Mouse (Mus musculus): ENCODE data around the gene Vps26c.

Gene Vps26c

GRCm38 (mm10) chr16:94526344-94527151 is at the start of gene Vps26c:
Vps26c (minus strand) TSS chr16:94526830.
- peak; percentile 97 to 98 for DNase-seq

- DNase-seq = no peak
Measured at GRCm38 (mm10) chr16:94575757-94576156, 49.1 kb upstream of the Vps26c start.

GRCm38 (mm10) chr16:94574718-94575094 is 48.1 kb upstream of the Vps26c start:
- DNase-seq = no peak

- DNase-seq = no peak
Measured at GRCm38 (mm10) chr16:94574025-94574717, 47.5 kb upstream of the Vps26c start.

- DNase-seq = no peak
Measured at GRCm38 (mm10) chr16:94572422-94572821, 45.8 kb upstream of the Vps26c start.

GRCm38 (mm10) chr16:94571111-94571993 is 44.7 kb upstream of the Vps26c start:
- no peak for DNase-seq

- DNase-seq = peak; percentile 67 to 87
Measured at GRCm38 (mm10) chr16:94570361-94571041, 43.9 kb upstream of the Vps26c start.

GRCm38 (mm10) chr16:94569229-94570176 is 42.9 kb upstream of the Vps26c start, which contains the start of gene Dyrk1a:
Dyrk1a (plus strand) TSS chr16:94570010.
- peak; percentile 99 to 100 for DNase-seq

GRCm38 (mm10) chr16:94568335-94569228 is 42.0 kb upstream of the Vps26c start:
- peak; percentile 86 to 94 for DNase-seq

- DNase-seq = no peak
Measured at GRCm38 (mm10) chr16:94567751-94568150, 41.1 kb upstream of the Vps26c start.

- no peak for DNase-seq
Measured at GRCm38 (mm10) chr16:94566834-94567585, 40.4 kb upstream of the Vps26c start.

GRCm38 (mm10) chr16:94566124-94566523 is 39.5 kb upstream of the Vps26c start:
- no peak for DNase-seq

GRCm38 (mm10) chr16:94560618-94561017 is 34.0 kb upstream of the Vps26c start:
- DNase-seq = no peak

GRCm38 (mm10) chr16:94559782-94560181 is 33.2 kb upstream of the Vps26c start:
- DNase-seq = no peak

GRCm38 (mm10) chr16:94559282-94559681 is 32.7 kb upstream of the Vps26c start:
- no peak for DNase-seq

GRCm38 (mm10) chr16:94556228-94556627 is 29.6 kb upstream of the Vps26c start:
- no peak for DNase-seq

GRCm38 (mm10) chr16:94555346-94555745 is 28.7 kb upstream of the Vps26c start:
- no peak for DNase-seq

GRCm38 (mm10) chr16:94551934-94552333 is 25.3 kb upstream of the Vps26c start:
- DNase-seq = peak; percentile 48 to 50

GRCm38 (mm10) chr16:94549813-94550212 is 23.2 kb upstream of the Vps26c start:
- DNase-seq = no peak

All from kidney, postnatal 25 days (tissue).